Mouse (Mus musculus): Measurements from ENCODE around the gene Creb5. TPM values are rescaled to one million over a fixed set of nuclear protein-coding genes. Genes with fewer than 3 reads are reported as not detected.

The Creb5 gene
- polyA plus RNA-seq, 1 experiment from 2014 or later: 11.7 TPM

DNA sequence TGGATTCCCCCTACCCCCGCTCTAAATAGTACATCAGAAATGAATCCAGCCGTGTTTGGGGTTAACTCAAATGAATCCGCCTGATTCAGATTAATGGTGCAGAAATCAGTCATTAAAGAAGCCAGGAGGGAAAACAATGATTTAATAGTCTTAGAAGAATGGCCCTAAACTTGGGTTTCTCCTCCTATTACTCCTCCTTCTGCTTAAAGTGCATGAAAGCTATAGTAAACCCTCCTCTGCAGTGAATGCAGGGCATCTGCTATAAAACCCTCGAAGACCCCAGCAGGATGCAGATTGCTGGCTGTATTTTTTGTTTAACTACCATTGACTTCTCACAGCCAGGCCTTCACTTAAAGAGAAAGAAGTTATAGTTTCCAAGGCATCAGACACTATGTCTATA, 307.2 kb downstream of the Creb5 start:
- 81% methylated on average over 4 of the region's 4 CpGs for whole genome bisulfite sequencing
- ATAC-seq (replicated peaks; ENCODE audit: insufficient number of reproducible peaks, low FRiP score, low TSS enrichment, low read depth): no peak
- no peak for DNase-seq (ENCODE audit: low spot score)
- no peak overlapping the region for H3K9ac ChIP-seq (replicated peaks; ENCODE audit: low read length)
- H3K4me2 ChIP-seq (ENCODE audit: low read depth, low read length): no peak overlapping the region
- H3K4me3 ChIP-seq (ENCODE audit: low read depth, low read length): no peak overlapping the region
- no peak overlapping the region for H3K27ac ChIP-seq (replicated peaks; ENCODE audit: low read depth, low read length)
- H3K36me3 ChIP-seq (replicated peaks; ENCODE audit: control insufficient read depth, insufficient read depth, low read depth, low read length): no peaks in the 10 kb centered on the region
- no peaks in the 10 kb centered on the region for H3K9me3 ChIP-seq (replicated peaks; ENCODE audit: control insufficient read depth, low read length)
- no peaks in the 10 kb centered on the region; the same call in 1 of the 2 replicates for H3K4me1 ChIP-seq (ENCODE audit: control insufficient read depth, insufficient read depth, low read length)
- H3K27me3 ChIP-seq (ENCODE audit: control insufficient read depth, insufficient read depth, low read length): no peaks in the 10 kb centered on the region

DNA sequence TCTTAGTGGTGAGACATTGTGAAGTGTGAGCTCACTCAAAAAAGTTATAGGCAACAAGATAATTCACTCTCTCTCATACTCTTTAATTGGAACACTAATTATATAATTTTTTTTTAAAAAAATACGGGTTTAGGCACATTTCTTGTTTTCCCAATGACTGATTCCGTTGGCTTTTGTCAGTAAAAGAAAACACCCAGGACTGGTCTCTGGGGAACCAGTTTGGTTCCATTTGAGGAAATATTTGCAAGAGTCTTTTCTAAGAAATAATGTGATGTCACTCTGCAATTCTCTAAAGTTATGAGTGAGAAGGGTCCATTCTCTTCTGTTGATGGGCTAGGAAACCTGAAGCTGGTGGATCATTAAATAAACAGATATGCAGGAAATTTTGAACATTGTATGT, 309.3 kb downstream of the Creb5 start:
- no peak overlapping the region for H3K4me2 ChIP-seq (ENCODE audit: low read depth, low read length)
- DNase-seq (ENCODE audit: low spot score): no peak
- no peaks in the 10 kb centered on the region for H3K9me3 ChIP-seq (replicated peaks; ENCODE audit: control insufficient read depth, low read length)
- no peaks in the 10 kb centered on the region for H3K4me1 ChIP-seq (ENCODE audit: control insufficient read depth, insufficient read depth, low read length)
- H3K27ac ChIP-seq (replicated peaks; ENCODE audit: low read depth, low read length): no peak overlapping the region
- H3K36me3 ChIP-seq (replicated peaks; ENCODE audit: control insufficient read depth, insufficient read depth, low read depth, low read length): no peaks in the 10 kb centered on the region
- ATAC-seq (replicated peaks; ENCODE audit: insufficient number of reproducible peaks, low FRiP score, low TSS enrichment, low read depth): no peak
- 69% methylated on average over 2 of the region's 2 CpGs for WGBS
- H3K4me3 ChIP-seq (ENCODE audit: low read depth, low read length): no peak overlapping the region
- no peaks in the 10 kb centered on the region for H3K27me3 ChIP-seq (ENCODE audit: control insufficient read depth, insufficient read depth, low read length)
- no peak overlapping the region for H3K9ac ChIP-seq (replicated peaks; ENCODE audit: low read length)

DNA sequence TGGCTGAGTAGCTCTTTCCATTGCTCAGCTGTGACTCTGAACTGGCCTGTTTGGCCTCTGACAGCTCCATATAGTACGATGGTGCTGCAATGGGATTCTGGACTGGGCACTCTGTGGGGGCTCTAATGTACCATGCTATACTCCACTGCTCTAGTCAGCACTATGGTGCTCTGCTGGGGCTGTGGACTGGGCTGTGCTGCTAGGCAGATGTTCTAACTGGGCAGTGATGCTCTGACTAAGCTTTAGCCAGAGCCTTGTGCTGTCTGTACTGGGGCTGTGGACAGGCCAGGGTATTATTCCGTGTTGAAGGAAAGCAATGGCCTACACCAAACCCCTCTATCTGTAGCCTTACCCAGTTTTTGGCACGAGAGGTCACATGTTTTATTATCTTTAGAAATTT, 316.0 kb downstream of the Creb5 start:
- no peak overlapping the region for H3K4me3 ChIP-seq (ENCODE audit: low read depth, low read length)
- no peak overlapping the region for H3K9ac ChIP-seq (replicated peaks; ENCODE audit: low read length)
- WGBS: 76% methylated on average over 3 of the region's 3 CpGs
- H3K9me3 ChIP-seq (replicated peaks; ENCODE audit: control insufficient read depth, low read length): no peaks in the 10 kb centered on the region
- H3K36me3 ChIP-seq (replicated peaks; ENCODE audit: control insufficient read depth, insufficient read depth, low read depth, low read length): no peaks in the 10 kb centered on the region
- H3K27me3 ChIP-seq (ENCODE audit: control insufficient read depth, insufficient read depth, low read length): no peaks in the 10 kb centered on the region
- no peak for ATAC-seq (replicated peaks; ENCODE audit: insufficient number of reproducible peaks, low FRiP score, low TSS enrichment, low read depth)
- no peak for DNase-seq (ENCODE audit: low spot score)
- no peaks in the 10 kb centered on the region for H3K4me1 ChIP-seq (ENCODE audit: control insufficient read depth, insufficient read depth, low read length)
- no peak overlapping the region for H3K27ac ChIP-seq (replicated peaks; ENCODE audit: low read depth, low read length)
- no peak overlapping the region for H3K4me2 ChIP-seq (ENCODE audit: low read depth, low read length)

DNA sequence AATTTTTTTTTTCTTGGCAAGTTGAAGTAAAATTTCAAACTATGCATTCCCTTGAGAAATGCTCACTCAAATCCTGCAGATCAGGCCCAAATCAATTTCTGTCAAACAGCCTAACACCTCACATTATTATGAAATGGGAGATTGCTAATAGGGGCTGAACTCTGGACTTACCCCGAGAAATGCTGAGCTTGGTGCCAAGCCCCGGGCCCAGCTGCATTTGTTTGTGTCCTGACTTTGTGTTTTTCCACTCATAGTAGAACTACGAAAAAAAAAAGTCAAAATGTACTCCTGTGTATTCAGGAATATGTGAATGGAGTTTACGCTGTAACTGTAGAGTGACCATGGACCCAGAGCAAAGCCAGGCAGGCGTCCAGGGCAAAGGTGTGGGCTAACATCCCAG, 316.6 kb downstream of the Creb5 start:
- H3K4me1 ChIP-seq (ENCODE audit: control insufficient read depth, insufficient read depth, low read length): no peaks in the 10 kb centered on the region
- no peaks in the 10 kb centered on the region for H3K9me3 ChIP-seq (replicated peaks; ENCODE audit: control insufficient read depth, low read length)
- DNase-seq (ENCODE audit: low spot score) (no peak), ATAC-seq (replicated peaks; ENCODE audit: insufficient number of reproducible peaks, low FRiP score, low TSS enrichment, low read depth) (no peak)
- no peaks in the 10 kb centered on the region for H3K36me3 ChIP-seq (replicated peaks; ENCODE audit: control insufficient read depth, insufficient read depth, low read depth, low read length)
- H3K9ac ChIP-seq (replicated peaks; ENCODE audit: low read length): no peak overlapping the region
- no peak overlapping the region for H3K27ac ChIP-seq (replicated peaks; ENCODE audit: low read depth, low read length)
- no peak overlapping the region for H3K4me2 ChIP-seq (ENCODE audit: low read depth, low read length)
- no peak overlapping the region for H3K4me3 ChIP-seq (ENCODE audit: low read depth, low read length)
- H3K27me3 ChIP-seq (ENCODE audit: control insufficient read depth, insufficient read depth, low read length): no peaks in the 10 kb centered on the region
- 78% methylated on average over 5 of the region's 5 CpGs for WGBS

DNA sequence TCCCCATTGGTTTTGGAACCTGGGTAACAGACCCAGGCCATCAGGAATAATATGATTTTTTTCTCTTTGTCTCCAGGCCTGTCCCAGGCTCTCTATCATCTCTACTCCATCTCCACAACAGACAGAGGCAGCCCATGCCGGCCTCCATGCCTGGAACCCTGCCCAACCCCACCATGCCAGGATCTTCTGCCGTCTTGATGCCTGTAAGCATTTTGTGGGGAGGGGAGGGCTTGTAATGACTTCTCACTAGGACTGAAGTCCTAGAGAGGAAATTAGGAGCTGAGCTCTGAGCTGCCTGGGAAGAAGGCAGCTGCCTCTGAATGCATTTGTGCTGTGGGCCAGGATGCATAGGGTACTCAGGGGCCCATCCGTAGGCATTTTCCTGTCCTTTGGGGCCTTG, 317.3 kb downstream of the Creb5 start:
- Histone ChIP-seq H3K9ac (replicated peaks; ENCODE audit: low read length) (no peak overlapping the region), H3K4me2 (ENCODE audit: low read depth, low read length) (no peak overlapping the region), H3K9me3 (replicated peaks; ENCODE audit: control insufficient read depth, low read length) (no peaks in the 10 kb centered on the region), H3K27ac (replicated peaks; ENCODE audit: low read depth, low read length) (no peak overlapping the region), H3K36me3 (replicated peaks; ENCODE audit: control insufficient read depth, insufficient read depth, low read depth, low read length) (no peaks in the 10 kb centered on the region), H3K27me3 (ENCODE audit: control insufficient read depth, insufficient read depth, low read length) (no peaks in the 10 kb centered on the region), H3K4me3 (ENCODE audit: low read depth, low read length) (no peak overlapping the region), H3K4me1 (ENCODE audit: control insufficient read depth, insufficient read depth, low read length) (no peaks in the 10 kb centered on the region)
- no peak for ATAC-seq (replicated peaks; ENCODE audit: insufficient number of reproducible peaks, low FRiP score, low TSS enrichment, low read depth)
- 71% methylated on average over 3 of the region's 3 CpGs for WGBS
- no peak for DNase-seq (ENCODE audit: low spot score)

DNA sequence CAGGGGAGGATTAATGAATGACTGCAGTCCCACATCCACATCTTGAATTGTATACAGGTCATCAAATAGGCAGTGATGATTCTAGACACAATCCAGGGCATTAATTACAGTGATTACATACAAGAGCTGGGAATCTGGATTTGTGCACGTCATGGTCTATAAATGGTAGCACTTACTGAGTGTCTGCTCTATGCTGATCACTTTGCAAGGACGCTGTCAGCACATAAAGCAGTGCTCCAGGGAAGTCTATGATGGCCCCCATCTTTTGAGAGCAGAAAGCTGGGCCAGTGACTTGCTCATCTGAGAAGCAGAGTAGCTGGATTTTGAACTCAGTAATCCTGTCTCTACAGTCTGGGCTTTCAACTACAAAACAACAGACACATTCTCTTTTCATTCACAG, 318.1 kb downstream of the Creb5 start:
- H3K27ac ChIP-seq (replicated peaks; ENCODE audit: low read depth, low read length): no peak overlapping the region
- no peaks in the 10 kb centered on the region for H3K4me1 ChIP-seq (ENCODE audit: control insufficient read depth, insufficient read depth, low read length)
- no peaks in the 10 kb centered on the region for H3K9me3 ChIP-seq (replicated peaks; ENCODE audit: control insufficient read depth, low read length)
- H3K36me3 ChIP-seq (replicated peaks; ENCODE audit: control insufficient read depth, insufficient read depth, low read depth, low read length): no peaks in the 10 kb centered on the region
- no peak overlapping the region for H3K4me3 ChIP-seq (ENCODE audit: low read depth, low read length)
- H3K4me2 ChIP-seq (ENCODE audit: low read depth, low read length): no peak overlapping the region
- no peak for DNase-seq (ENCODE audit: low spot score)
- WGBS: 67% methylated on average over 2 of the region's 2 CpGs
- ATAC-seq (replicated peaks; ENCODE audit: insufficient number of reproducible peaks, low FRiP score, low TSS enrichment, low read depth): no peak
- no peak overlapping the region for H3K9ac ChIP-seq (replicated peaks; ENCODE audit: low read length)
- no peaks in the 10 kb centered on the region for H3K27me3 ChIP-seq (ENCODE audit: control insufficient read depth, insufficient read depth, low read length)

DNA sequence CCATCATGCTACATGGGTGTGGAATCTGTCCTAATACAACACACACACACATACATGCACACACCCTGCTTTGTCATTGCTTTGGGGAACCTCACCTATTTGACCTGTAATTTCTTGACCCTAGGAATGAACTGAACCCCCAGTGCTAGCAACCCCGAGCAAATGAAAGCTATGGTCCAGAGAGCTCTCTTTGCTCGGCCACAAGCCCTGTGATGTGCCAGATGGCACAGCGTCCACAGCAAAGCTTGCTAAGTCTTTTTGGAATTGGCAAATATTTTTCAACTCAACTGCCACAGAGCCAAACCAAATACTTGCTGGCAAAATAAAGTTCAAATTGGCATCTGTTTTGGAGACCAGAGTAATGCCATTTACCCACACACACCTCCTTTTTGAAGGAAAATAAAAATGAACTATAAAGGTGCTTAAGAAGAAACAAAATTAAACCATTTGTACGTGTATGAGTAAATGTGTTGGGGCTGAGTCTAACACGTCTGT, 324.4 kb downstream of the Creb5 start:
- H3K9me3 ChIP-seq (replicated peaks; ENCODE audit: control insufficient read depth, low read length): no peaks in the 10 kb centered on the region
- H3K4me1 ChIP-seq (ENCODE audit: control insufficient read depth, insufficient read depth, low read length): no peaks in the 10 kb centered on the region
- no peak overlapping the region for H3K9ac ChIP-seq (replicated peaks; ENCODE audit: low read length)
- H3K4me2 ChIP-seq (ENCODE audit: low read depth, low read length): no peak overlapping the region
- no peaks in the 10 kb centered on the region for H3K27me3 ChIP-seq (ENCODE audit: control insufficient read depth, insufficient read depth, low read length)
- DNase-seq (ENCODE audit: low spot score) (no peak), ATAC-seq (replicated peaks; ENCODE audit: insufficient number of reproducible peaks, low FRiP score, low TSS enrichment, low read depth) (no peak)
- no peak overlapping the region for H3K27ac ChIP-seq (replicated peaks; ENCODE audit: low read depth, low read length)
- H3K4me3 ChIP-seq (ENCODE audit: low read depth, low read length): no peak overlapping the region
- WGBS: 72% methylated on average over 5 of the region's 5 CpGs
- H3K36me3 ChIP-seq (replicated peaks; ENCODE audit: control insufficient read depth, insufficient read depth, low read depth, low read length): no peaks in the 10 kb centered on the region

DNA sequence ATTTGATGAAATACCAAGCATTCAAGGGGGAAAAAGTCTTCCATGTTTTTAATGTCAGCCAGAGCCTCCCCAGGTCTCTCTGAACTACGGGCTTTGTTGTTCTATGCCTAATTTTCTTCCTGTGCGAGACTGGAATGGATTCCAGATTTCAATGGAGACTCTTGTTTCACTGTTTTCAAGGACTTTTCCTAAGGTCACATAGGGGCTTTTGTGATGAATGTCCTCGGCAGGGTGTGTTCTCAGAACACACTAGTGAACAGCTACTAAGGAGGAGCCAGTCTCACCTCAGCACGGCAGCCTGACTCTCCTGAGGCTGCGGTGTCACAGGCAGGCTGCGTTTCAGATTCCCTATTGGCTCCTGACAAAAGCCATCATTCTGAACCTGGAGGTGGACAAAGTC, 325.6 kb downstream of the Creb5 start:
- H3K27ac ChIP-seq (replicated peaks; ENCODE audit: low read depth, low read length): 0 out of 2 replicates have a peak overlapping the region, but pooled peaks have one; percentile 5
- no peaks in the 10 kb centered on the region for H3K9me3 ChIP-seq (replicated peaks; ENCODE audit: control insufficient read depth, low read length)
- no peaks in the 10 kb centered on the region for H3K36me3 ChIP-seq (replicated peaks; ENCODE audit: control insufficient read depth, insufficient read depth, low read depth, low read length)
- no peak overlapping the region for H3K4me2 ChIP-seq (ENCODE audit: low read depth, low read length)
- 17% methylated on average over 6 of the region's 6 CpGs for WGBS
- H3K4me3 ChIP-seq (ENCODE audit: low read depth, low read length): no peak overlapping the region
- H3K4me1 ChIP-seq (ENCODE audit: control insufficient read depth, insufficient read depth, low read length): no peaks in the 10 kb centered on the region
- peak; percentile 57 for DNase-seq (ENCODE audit: low spot score)
- ATAC-seq (replicated peaks; ENCODE audit: insufficient number of reproducible peaks, low FRiP score, low TSS enrichment, low read depth): no peak
- H3K9ac ChIP-seq (replicated peaks; ENCODE audit: low read length): no peak overlapping the region
- H3K27me3 ChIP-seq (ENCODE audit: control insufficient read depth, insufficient read depth, low read length): no peaks in the 10 kb centered on the region
